Mouse (Mus musculus) C2C12 (cell line): ENCODE measurements around the gene Bpifa3.

Experiments used
- CEBPB ChIP-seq: IDR thresholded peaks from one replicate; pipeline ENCODE4 v1.6.1; 2011; ENCODE audit warnings: low read depth, mild to moderate bottlenecking, control low read depth, moderate library complexity
- CTCF ChIP-seq: IDR thresholded peaks from one replicate; pipeline ENCODE4 v1.5.1; 2011; ENCODE audit not compliant: control insufficient read depth, insufficient read depth, insufficient read length
- FOSL1 ChIP-seq: IDR thresholded peaks from one replicate; pipeline ENCODE4 v1.8.0; 2011; ENCODE audit warnings: mild to moderate bottlenecking, low read length; ENCODE audit not compliant: poor library complexity, insufficient read depth, severe bottlenecking
- MAX ChIP-seq: IDR thresholded peaks from one replicate; pipeline ENCODE4 v1.6.1; 2011; ENCODE audit warnings: mild to moderate bottlenecking, control low read depth
- MYOD1 ChIP-seq: IDR thresholded peaks from one replicate; pipeline ENCODE4 v1.6.1; 2011; ENCODE audit warnings: low read depth; ENCODE audit not compliant: control insufficient read depth, insufficient read length
- MYOG ChIP-seq: IDR thresholded peaks from one replicate; pipeline ENCODE4 v1.6.1; 2011; ENCODE audit not compliant: control insufficient read depth, insufficient read length; ENCODE audit errors: extremely low read depth
- USF1 ChIP-seq: IDR thresholded peaks from one replicate; pipeline ENCODE4 v1.6.1; 2011; ENCODE audit warnings: low read depth, mild to moderate bottlenecking, control low read depth, moderate library complexity

GRCm38 (mm10) chr2:154143735-154144134 is 13.6 kb downstream of the Bpifa3 start:
- TF ChIP-seq CTCF (no peak), MYOG (no peak), USF1 (no peak), MAX (no peak), CEBPB (no peak), MYOD1 (no peak), FOSL1 (no peak)
